Mouse (Mus musculus): Measurements from ENCODE around the gene Cadps2. TPM values are rescaled to one million over a fixed set of nuclear protein-coding genes. Genes with fewer than 3 reads are reported as not detected.

The Cadps2 gene
- polyA plus RNA-seq, 1 experiment = 0.90 TPM

- no peak for TF ChIP-seq CTCF (IDR thresholded peaks at IDR 0.05; ENCODE audit: low read depth, low read length)
- Histone ChIP-seq H3K4me1 (ENCODE audit: control insufficient read depth, insufficient read depth, low read length) (no peaks in the 10 kb centered on the region), H3K27me3 (ENCODE audit: control insufficient read depth, insufficient read depth, low read length, poor library complexity, severe bottlenecking) (no peaks in the 10 kb centered on the region), H3K9me3 (replicated peaks; ENCODE audit: control insufficient read depth, insufficient read depth, low read length, poor library complexity, severe bottlenecking) (no peaks in the 10 kb centered on the region), H3K9ac (ENCODE audit: low read depth, poor library complexity, severe bottlenecking) (no peak overlapping the region), H3K27ac (ENCODE audit: insufficient read depth, low read length) (no peak overlapping the region), H3K4me3 (ENCODE audit: low read depth, low read length) (no peak overlapping the region), H3K36me3 (ENCODE audit: control insufficient read depth, insufficient read depth, low read length, poor library complexity, severe bottlenecking) (no peaks in the 10 kb centered on the region)
Observed at GRCm38 (mm10) chr6:23489046-23489445, 350.2 kb downstream of the Cadps2 start.

GRCm38 (mm10) chr6:23472686-23473085 lies 366.5 kb downstream of the Cadps2 start:
- Histone ChIP-seq H3K4me3 (ENCODE audit: low read depth, low read length) (no peak overlapping the region), H3K36me3 (ENCODE audit: control insufficient read depth, insufficient read depth, low read length, poor library complexity, severe bottlenecking) (no peaks in the 10 kb centered on the region), H3K9me3 (replicated peaks; ENCODE audit: control insufficient read depth, insufficient read depth, low read length, poor library complexity, severe bottlenecking) (no peaks in the 10 kb centered on the region), H3K9ac (ENCODE audit: low read depth, poor library complexity, severe bottlenecking) (no peak overlapping the region), H3K27me3 (ENCODE audit: control insufficient read depth, insufficient read depth, low read length, poor library complexity, severe bottlenecking) (no peaks in the 10 kb centered on the region), H3K4me1 (ENCODE audit: control insufficient read depth, insufficient read depth, low read length) (no peaks in the 10 kb centered on the region), H3K27ac (ENCODE audit: insufficient read depth, low read length) (no peak overlapping the region)
- TF ChIP-seq POLR2A (IDR thresholded peaks at IDR 0.05; ENCODE audit: insufficient read depth, low read length) (no peak), CTCF (IDR thresholded peaks at IDR 0.05; ENCODE audit: low read depth, low read length) (peak; percentile 61), EP300 (IDR thresholded peaks at IDR 0.05; ENCODE audit: insufficient read depth, low read depth, low read length) (no peak)

- Histone ChIP-seq H3K9ac (ENCODE audit: low read depth, poor library complexity, severe bottlenecking) (no peak overlapping the region), H3K27ac (ENCODE audit: insufficient read depth, low read length) (no peak overlapping the region), H3K27me3 (ENCODE audit: control insufficient read depth, insufficient read depth, low read length, poor library complexity, severe bottlenecking) (no peaks in the 10 kb centered on the region), H3K4me1 (ENCODE audit: control insufficient read depth, insufficient read depth, low read length) (no peaks in the 10 kb centered on the region), H3K9me3 (replicated peaks; ENCODE audit: control insufficient read depth, insufficient read depth, low read length, poor library complexity, severe bottlenecking) (no peaks in the 10 kb centered on the region), H3K4me3 (ENCODE audit: low read depth, low read length) (no peak overlapping the region), H3K36me3 (ENCODE audit: control insufficient read depth, insufficient read depth, low read length, poor library complexity, severe bottlenecking) (no peaks in the 10 kb centered on the region)
- TF ChIP-seq EP300 (IDR thresholded peaks at IDR 0.05; ENCODE audit: insufficient read depth, low read depth, low read length) = no peak
- TF ChIP-seq CTCF (IDR thresholded peaks at IDR 0.05; ENCODE audit: low read depth, low read length) = no peak
- TF ChIP-seq POLR2A (IDR thresholded peaks at IDR 0.05; ENCODE audit: insufficient read depth, low read length) = no peak
Observed at GRCm38 (mm10) chr6:23471830-23472229, 367.4 kb downstream of the Cadps2 start.

GRCm38 (mm10) chr6:23467885-23468284 lies 371.3 kb downstream of the Cadps2 start:
- no peaks in the 10 kb centered on the region for H3K4me1 ChIP-seq (ENCODE audit: control insufficient read depth, insufficient read depth, low read length)
- H3K27ac ChIP-seq (ENCODE audit: insufficient read depth, low read length) = no peak overlapping the region
- no peak overlapping the region for H3K9ac ChIP-seq (ENCODE audit: low read depth, poor library complexity, severe bottlenecking)
- no peaks in the 10 kb centered on the region for H3K36me3 ChIP-seq (ENCODE audit: control insufficient read depth, insufficient read depth, low read length, poor library complexity, severe bottlenecking)
- TF ChIP-seq CTCF (IDR thresholded peaks at IDR 0.05; ENCODE audit: low read depth, low read length) (no peak), EP300 (IDR thresholded peaks at IDR 0.05; ENCODE audit: insufficient read depth, low read depth, low read length) (no peak)
- H3K27me3 ChIP-seq (ENCODE audit: control insufficient read depth, insufficient read depth, low read length, poor library complexity, severe bottlenecking) = no peaks in the 10 kb centered on the region
- no peaks in the 10 kb centered on the region for H3K9me3 ChIP-seq (replicated peaks; ENCODE audit: control insufficient read depth, insufficient read depth, low read length, poor library complexity, severe bottlenecking)
- H3K4me3 ChIP-seq (ENCODE audit: low read depth, low read length) = no peak overlapping the region

GRCm38 (mm10) chr6:23462600-23463280 lies 376.5 kb downstream of the Cadps2 start:
- H3K4me3 ChIP-seq (ENCODE audit: low read depth, low read length) = no peak overlapping the region
- no peak overlapping the region for H3K27ac ChIP-seq (ENCODE audit: insufficient read depth, low read length)
- no peaks in the 10 kb centered on the region for H3K36me3 ChIP-seq (ENCODE audit: control insufficient read depth, insufficient read depth, low read length, poor library complexity, severe bottlenecking)
- no peak for TF ChIP-seq POLR2A (IDR thresholded peaks at IDR 0.05; ENCODE audit: insufficient read depth, low read length)
- no peaks in the 10 kb centered on the region for H3K4me1 ChIP-seq (ENCODE audit: control insufficient read depth, insufficient read depth, low read length)
- no peaks in the 10 kb centered on the region for H3K9me3 ChIP-seq (replicated peaks; ENCODE audit: control insufficient read depth, insufficient read depth, low read length, poor library complexity, severe bottlenecking)
- no peak overlapping the region for H3K9ac ChIP-seq (ENCODE audit: low read depth, poor library complexity, severe bottlenecking)
- H3K27me3 ChIP-seq (ENCODE audit: control insufficient read depth, insufficient read depth, low read length, poor library complexity, severe bottlenecking) = no peaks in the 10 kb centered on the region

- Histone ChIP-seq H3K4me3 (ENCODE audit: low read depth, low read length) (no peak overlapping the region), H3K36me3 (ENCODE audit: control insufficient read depth, insufficient read depth, low read length, poor library complexity, severe bottlenecking) (no peaks in the 10 kb centered on the region), H3K27ac (ENCODE audit: insufficient read depth, low read length) (no peak overlapping the region), H3K9me3 (replicated peaks; ENCODE audit: control insufficient read depth, insufficient read depth, low read length, poor library complexity, severe bottlenecking) (no peaks in the 10 kb centered on the region), H3K9ac (ENCODE audit: low read depth, poor library complexity, severe bottlenecking) (no peak overlapping the region), H3K27me3 (ENCODE audit: control insufficient read depth, insufficient read depth, low read length, poor library complexity, severe bottlenecking) (no peaks in the 10 kb centered on the region), H3K4me1 (ENCODE audit: control insufficient read depth, insufficient read depth, low read length) (no peaks in the 10 kb centered on the region)
- TF ChIP-seq POLR2A (IDR thresholded peaks at IDR 0.05; ENCODE audit: insufficient read depth, low read length) (no peak), CTCF (IDR thresholded peaks at IDR 0.05; ENCODE audit: low read depth, low read length) (peak; percentile 51), EP300 (IDR thresholded peaks at IDR 0.05; ENCODE audit: insufficient read depth, low read depth, low read length) (no peak)
Observed at GRCm38 (mm10) chr6:23457748-23458147, 381.5 kb downstream of the Cadps2 start.
